Mouse (Mus musculus) hindbrain, postnatal 0 days (tissue): ENCODE data around the gene Defb26. TPM values are rescaled to one million over a fixed set of nuclear protein-coding genes. Genes with fewer than 3 reads are reported as not detected.
A peak's percentile ranks its signal among the peaks of the same experiment; 100 is the strongest.

Experiments used
- ATAC-seq: fragments of 200-750 bp; cut with Nextera tagmentation; 2 replicates; pipeline ENCODE4 v1.8.0; 2017; ENCODE audit warnings: mild to moderate bottlenecking, moderate TSS enrichment, moderate library complexity
- DNase-seq: peaks from one replicate; pipeline ENCODE4 v3.0.0-alpha.2; 2015; ENCODE audit warnings: low spot score
- H3K27ac ChIP-seq: fragments of 300-500 bp; sonication (generic); 2 replicates; pipeline ENCODE4 v1.5.1; 2014; ENCODE audit warnings: mild to moderate bottlenecking
- H3K27me3 ChIP-seq: fragments of 300-500 bp; sonication (generic); 2 replicates; pipeline ENCODE4 v1.6.1; 2014; ENCODE audit warnings: low read length, mixed read lengths; ENCODE audit not compliant: insufficient read depth
- H3K36me3 ChIP-seq: fragments of 300-500 bp; sonication (generic); 2 replicates; pipeline ENCODE4 v1.6.1; 2014; ENCODE audit warnings: low read length, mixed read lengths; ENCODE audit not compliant: insufficient read depth
- H3K4me1 ChIP-seq: fragments of 300-500 bp; sonication (generic); 2 replicates; pipeline ENCODE4 v1.6.1; 2014; ENCODE audit warnings: antibody characterized with exemption, low read length, mixed read lengths; ENCODE audit not compliant: insufficient read depth
- H3K4me2 ChIP-seq: fragments of 300-500 bp; sonication (generic); 2 replicates; pipeline ENCODE4 v1.6.1; 2014; ENCODE audit warnings: low read depth, mild to moderate bottlenecking, low read length, moderate library complexity, mixed read lengths
- H3K4me3 ChIP-seq: fragments of 300-500 bp; sonication (generic); 2 replicates; pipeline ENCODE4 v1.5.1; 2014; ENCODE audit warnings: low read length
- H3K9ac ChIP-seq: fragments of 300-500 bp; sonication (generic); replicated peaks from 2 replicates; pipeline ENCODE4 v1.6.1; 2014; ENCODE audit warnings: mild to moderate bottlenecking, low read length, moderate library complexity, mixed read lengths
- H3K9me3 ChIP-seq: fragments of 300-500 bp; sonication (generic); 2 replicates; pipeline ENCODE4 v1.6.1; 2016; ENCODE audit warnings: low read length, mixed read lengths
- CTCF ChIP-seq: IDR thresholded peaks from 2 replicates; pipeline ENCODE4 v1.5.1; 2016; ENCODE audit warnings: antibody characterized with exemption, control low read depth, low read depth
- WGBS: fragments of 180-500 bp; shearing (Covaris S2); extraction: QIAGEN DNeasy Blood & Tissue Kit; methylation state at CpG from one replicate; pipeline ENCODE4 v1.1.7; 2014; 5-methylcytosine and 5-hydroxymethylcytosine counted together
- polyA plus RNA-seq: library from polyadenylated mRNA; unstranded; fragments of >200 nt; fragmentation: Nextera tagmentation; extraction: Ambion mirVana; gene quantifications from 2 replicates; pipeline ENCODE4 v1.2.1, GENCODE M21; 2015
- total RNA-seq: library from RNA; depleted of rRNA; stranded (reverse); fragments of >200 nt; gene quantifications from 2 replicates; pipeline ENCODE4 v1.2.3, GENCODE M21; 2014

Defb26 gene
- total and polyA plus RNA-seq, 2 experiments from 2014 or later: not detected

- H3K4me2 ChIP-seq: no peak overlapping the region
- H3K4me3 ChIP-seq: no peak overlapping the region
- no peak overlapping the region for H3K27ac ChIP-seq
- WGBS: 89% methylated on average over 9 of the region's 9 CpGs
- no peaks in the 10 kb centered on the region for H3K27me3 ChIP-seq
- H3K36me3 ChIP-seq: no peaks in the 10 kb centered on the region
- H3K9ac ChIP-seq: no peak overlapping the region
- no peak for TF ChIP-seq CTCF
- no peaks in the 10 kb centered on the region for H3K4me1 ChIP-seq
- ATAC-seq (no peak), DNase-seq (no peak)
- H3K9me3 ChIP-seq: no peaks in the 10 kb centered on the region
Observed at GRCm38 (mm10) chr2:152541979-152542378, 30.5 kb upstream of the Defb26 start.

- Histone ChIP-seq H3K27me3 (no peaks in the 10 kb centered on the region), H3K4me1 (no peaks in the 10 kb centered on the region), H3K4me3 (no peak within 1 kb of the TSS), H3K36me3 (no peaks in the 10 kb centered on the region), H3K27ac (no peak within 1 kb of the TSS), H3K9me3 (no peaks in the 10 kb centered on the region), H3K4me2 (no peak within 1 kb of the TSS), H3K9ac (no peak within 1 kb of the TSS)
- TF ChIP-seq CTCF: peak; percentile 22
- WGBS: 56% methylated on average over 13 of the region's 13 CpGs
- DNase-seq: no peak
- no peak for ATAC-seq
Observed at GRCm38 (mm10) chr2:152539944-152540710, 28.6 kb upstream of the Defb26 start, which contains the start of gene Defb29. TSS of gene Defb29 (minus strand) at chr2:152540098.

- no peaks in the 10 kb centered on the region for H3K9me3 ChIP-seq
- H3K4me2 ChIP-seq: no peak within 1 kb of the TSS
- ATAC-seq: no peak
- H3K4me3 ChIP-seq: no peak within 1 kb of the TSS
- no peaks in the 10 kb centered on the region for H3K27me3 ChIP-seq
- H3K4me1 ChIP-seq: no peaks in the 10 kb centered on the region
- DNase-seq: no peak
- H3K36me3 ChIP-seq: no peaks in the 10 kb centered on the region
- WGBS: 74% methylated on average over 4 of the region's 4 CpGs
- no peak within 1 kb of the TSS for H3K9ac ChIP-seq
- TF ChIP-seq CTCF: no peak
- no peak within 1 kb of the TSS for H3K27ac ChIP-seq
Observed at GRCm38 (mm10) chr2:152517981-152518380, 6.5 kb upstream of the Defb26 start, which contains the start of gene Defb28. TSS of gene Defb28 (plus strand) at chr2:152518255.

- TF ChIP-seq CTCF: no peak
- no peak overlapping the region for H3K27ac ChIP-seq
- no peaks in the 10 kb centered on the region for H3K4me1 ChIP-seq
- WGBS: 54% methylated on average over 4 of the region's 4 CpGs
- no peaks in the 10 kb centered on the region for H3K27me3 ChIP-seq
- no peaks in the 10 kb centered on the region for H3K9me3 ChIP-seq
- no peak overlapping the region for H3K4me3 ChIP-seq
- ATAC-seq: no peak
- H3K9ac ChIP-seq: no peak overlapping the region
- DNase-seq: no peak
- H3K36me3 ChIP-seq: no peaks in the 10 kb centered on the region
- H3K4me2 ChIP-seq: no peak overlapping the region
Observed at GRCm38 (mm10) chr2:152516084-152516483, 4.6 kb upstream of the Defb26 start.

- WGBS: 92% methylated on average over 2 of the region's 2 CpGs
- DNase-seq (no peak), ATAC-seq (no peak)
- no peak for TF ChIP-seq CTCF
- no peaks in the 10 kb centered on the region for H3K36me3 ChIP-seq
- no peak overlapping the region for H3K9ac ChIP-seq
- H3K27me3 ChIP-seq: no peaks in the 10 kb centered on the region
- H3K4me1 ChIP-seq: no peaks in the 10 kb centered on the region
- H3K4me3 ChIP-seq: no peak overlapping the region
- H3K4me2 ChIP-seq: no peak overlapping the region
- H3K27ac ChIP-seq: no peak overlapping the region
- no peaks in the 10 kb centered on the region for H3K9me3 ChIP-seq
Observed at GRCm38 (mm10) chr2:152503950-152504349, 7.5 kb downstream of the Defb26 start.

GRCm38 (mm10) chr2:152500863-152501229 lies 10.6 kb downstream of the Defb26 start:
- H3K27ac ChIP-seq: no peak overlapping the region
- 0 out of 2 replicates have a peak, but pooled peaks have one; percentile 11 for TF ChIP-seq CTCF
- 83% methylated on average over 6 of the region's 6 CpGs for WGBS
- no peak overlapping the region for H3K9ac ChIP-seq
- no peaks in the 10 kb centered on the region for H3K9me3 ChIP-seq
- H3K4me1 ChIP-seq: no peaks in the 10 kb centered on the region
- H3K36me3 ChIP-seq: no peaks in the 10 kb centered on the region
- no peak overlapping the region for H3K4me3 ChIP-seq
- no peaks in the 10 kb centered on the region for H3K27me3 ChIP-seq
- H3K4me2 ChIP-seq: no peak overlapping the region
- ATAC-seq (no peak), DNase-seq (no peak)

GRCm38 (mm10) chr2:152500204-152500862 lies 11.2 kb downstream of the Defb26 start:
- 69% methylated on average over 7 of the region's 7 CpGs for WGBS
- H3K36me3 ChIP-seq: no peaks in the 10 kb centered on the region
- no peaks in the 10 kb centered on the region for H3K4me1 ChIP-seq
- DNase-seq (no peak), ATAC-seq (no peak)
- H3K9ac ChIP-seq: no peak overlapping the region
- H3K27me3 ChIP-seq: no peaks in the 10 kb centered on the region
- H3K9me3 ChIP-seq: no peaks in the 10 kb centered on the region
- no peak overlapping the region for H3K4me2 ChIP-seq
- no peak overlapping the region for H3K4me3 ChIP-seq
- H3K27ac ChIP-seq: no peak overlapping the region
- no peak for TF ChIP-seq CTCF
